Mouse (Mus musculus): ENCODE results near the gene Gm20379. TPM values are rescaled to one million over a fixed set of nuclear protein-coding genes. Genes with fewer than 3 reads are reported as not detected.

Gene Gm20379
- 1 to 10 TPM in 1 of 2 experiments, under 1 TPM in 1; 0.89 to 1.7 TPM for polyA plus RNA-seq (2017; shearing (Covaris generic))

GRCm38 (mm10) chr13:92305680-92306079 is at the start of gene Gm20379:
Gene Gm20379, plus strand, starts transcription at chr13:92305980.

DNA sequence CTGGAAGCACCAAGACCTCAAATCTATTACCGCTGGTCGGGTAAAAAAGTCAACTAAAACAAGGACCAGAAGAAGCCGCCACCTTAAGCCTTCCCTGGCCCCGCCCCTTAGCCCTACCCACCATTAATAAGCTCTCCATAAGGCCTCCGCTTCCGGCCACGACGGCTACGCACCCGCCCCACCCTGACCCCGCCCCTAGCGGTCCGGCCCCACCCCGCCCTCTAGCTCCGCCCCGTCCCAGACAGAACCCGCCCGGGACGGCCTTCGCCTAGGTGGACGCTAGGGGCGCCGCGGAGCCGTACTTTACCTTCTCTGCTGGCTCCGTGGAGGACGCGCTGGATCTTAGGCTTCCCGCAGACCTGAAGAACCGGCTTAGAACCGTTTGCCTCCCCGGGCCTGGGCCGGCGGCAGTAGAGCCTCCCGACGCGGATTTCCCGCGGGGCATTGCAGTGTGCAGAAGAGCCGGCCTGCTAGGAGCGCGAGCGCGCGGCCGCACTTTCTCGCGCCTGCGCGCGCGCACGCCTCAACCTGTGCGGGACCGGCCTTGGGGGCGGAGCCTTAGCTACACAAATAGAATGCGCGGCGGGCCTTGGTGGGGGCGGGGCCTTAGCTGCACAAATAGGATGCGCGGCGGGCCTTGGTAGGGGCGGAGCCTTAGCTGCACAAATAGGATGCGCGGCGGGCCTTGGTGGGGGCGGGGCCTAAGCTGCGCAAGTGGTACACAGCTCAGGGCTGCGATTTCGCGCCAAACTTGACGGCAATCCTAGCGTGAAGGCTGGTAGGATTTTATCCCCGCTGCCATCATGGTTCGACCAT is 48.9 kb downstream of the Gm20379 start, which contains the start of the genes Dhfr and Msh3:
TSS of gene Dhfr (plus strand) at position 271 of the 816 bp plus-strand sequence.
TSS of gene Msh3 (minus strand) at position 548 of the 816 bp plus-strand sequence.

Other genes with a start within 250 kb of the Gm20379 start
- 1 to 10 TPM; 2.9 to 3.9 TPM for gene Rasgrf2, start 174.3 kb upstream of the Gm20379 start, polyA plus RNA-seq (2017; shearing (Covaris generic))
- gene Dhfr, start 48.7 kb downstream of the Gm20379 start, polyA plus RNA-seq (2017; shearing (Covaris generic)): 1 to 10 TPM; 3.9 to 4.8 TPM
- 10 to 100 TPM; 31.7 to 47.0 TPM for gene Msh3, start 49.0 kb downstream of the Gm20379 start, polyA plus RNA-seq (2017; shearing (Covaris generic))
- gene Ankrd34b, start 119.9 kb downstream of the Gm20379 start, polyA plus RNA-seq (2017; shearing (Covaris generic)): under 1 TPM in 1 of 2 experiments, not detected in 1; 0.06 TPM
- gene Fam151b, start 178.0 kb downstream of the Gm20379 start, polyA plus RNA-seq (2017; shearing (Covaris generic)): 1 to 10 TPM; 4.8 to 5.7 TPM
- gene Zfyve16, start 224.9 kb downstream of the Gm20379 start, polyA plus RNA-seq (2017; shearing (Covaris generic)): 1 to 10 TPM; 6.5 to 7.8 TPM

Measured in activated CD4-positive, CD25-positive, alpha-beta regulatory T cell (primary cell).